Mouse (Mus musculus): ENCODE results near the gene Cptp. TPM values are rescaled to one million over a fixed set of nuclear protein-coding genes. Genes with fewer than 3 reads are reported as not detected.

The Cptp gene
- polyA plus RNA-seq, 1 experiment from 2014 or later, result 22.1 TPM

DNA sequence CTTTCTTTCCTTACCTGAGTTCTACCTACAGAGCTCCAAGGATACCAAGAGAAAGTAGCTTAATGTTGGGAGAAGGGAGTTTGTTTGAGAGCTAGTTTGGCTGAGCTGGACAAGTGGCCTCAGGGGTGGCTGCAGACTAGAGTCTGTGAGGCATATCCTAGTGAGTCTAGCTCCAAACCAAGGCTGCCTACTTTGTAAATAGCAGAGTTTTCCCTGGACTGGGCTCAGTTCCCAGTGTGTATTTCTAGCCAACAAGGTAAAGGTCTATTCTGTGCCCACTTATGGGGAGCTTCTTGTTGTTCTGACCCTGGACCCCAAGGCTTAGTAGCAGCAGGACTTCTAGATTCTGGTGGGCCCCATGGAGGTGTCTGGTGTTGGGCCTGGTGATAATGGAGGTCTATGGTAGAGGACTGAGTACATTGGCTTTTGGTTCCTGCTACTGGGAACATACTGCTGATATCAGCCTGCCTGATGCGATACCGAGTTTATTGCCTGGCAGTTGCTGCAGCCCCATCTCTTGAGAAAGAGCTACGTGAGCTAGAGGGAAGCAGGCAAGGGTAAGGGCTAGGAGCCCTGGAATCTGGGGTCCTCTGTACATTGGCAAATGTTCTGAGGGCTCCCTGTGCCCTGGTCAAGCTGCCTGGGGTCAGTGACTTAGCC is 19.3 kb downstream of the Cptp start:
- H3K4me1 ChIP-seq (replicated peaks), result peaks cover 45% of the 10 kb centered on the region
- 95% methylated on average over 3 of the region's 3 CpGs for WGBS
- no peak overlapping the region for H3K27ac ChIP-seq
- H3K9me3 ChIP-seq, result no peaks in the 10 kb centered on the region
- no peak overlapping the region for H3K4me3 ChIP-seq (replicated peaks)
- 0 out of 2 replicates have a peak overlapping the region, but pooled peaks have one; percentile 16 for H3K9ac ChIP-seq (replicated peaks)
- H3K36me3 ChIP-seq, result peaks cover 28% of the 10 kb centered on the region
- no peaks in the 10 kb centered on the region for H3K27me3 ChIP-seq
- ATAC-seq, result no peak
- H3K4me2 ChIP-seq (replicated peaks), result peak overlapping the region; percentile 81; the same call in 1 of the 2 replicates

DNA sequence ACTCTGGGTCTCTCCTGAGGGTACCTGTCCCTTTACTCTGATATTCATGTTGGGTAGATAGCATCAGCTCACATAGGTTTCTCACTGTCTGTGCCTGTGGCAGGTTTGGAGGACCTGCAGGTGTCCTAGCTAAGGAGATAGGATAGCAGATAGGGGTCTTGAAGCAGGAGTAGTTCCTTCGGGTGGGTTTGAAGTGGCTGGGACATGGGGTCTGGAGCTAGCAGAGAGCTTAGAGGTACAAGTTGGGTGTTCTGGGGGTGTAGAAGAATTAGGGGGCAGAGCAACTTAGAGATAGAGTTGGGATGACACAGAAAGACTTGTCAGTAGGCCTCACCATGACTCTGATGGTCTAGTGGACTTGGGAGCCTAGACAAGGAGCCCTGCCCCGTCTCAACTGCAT is 19.8 kb downstream of the Cptp start:
- peak overlapping the region; percentile 81; the same call in 1 of the 2 replicates for H3K4me3 ChIP-seq (replicated peaks)
- peak overlapping the region; percentile 93; the same call in 1 of the 2 replicates for H3K9ac ChIP-seq (replicated peaks)

DNA sequence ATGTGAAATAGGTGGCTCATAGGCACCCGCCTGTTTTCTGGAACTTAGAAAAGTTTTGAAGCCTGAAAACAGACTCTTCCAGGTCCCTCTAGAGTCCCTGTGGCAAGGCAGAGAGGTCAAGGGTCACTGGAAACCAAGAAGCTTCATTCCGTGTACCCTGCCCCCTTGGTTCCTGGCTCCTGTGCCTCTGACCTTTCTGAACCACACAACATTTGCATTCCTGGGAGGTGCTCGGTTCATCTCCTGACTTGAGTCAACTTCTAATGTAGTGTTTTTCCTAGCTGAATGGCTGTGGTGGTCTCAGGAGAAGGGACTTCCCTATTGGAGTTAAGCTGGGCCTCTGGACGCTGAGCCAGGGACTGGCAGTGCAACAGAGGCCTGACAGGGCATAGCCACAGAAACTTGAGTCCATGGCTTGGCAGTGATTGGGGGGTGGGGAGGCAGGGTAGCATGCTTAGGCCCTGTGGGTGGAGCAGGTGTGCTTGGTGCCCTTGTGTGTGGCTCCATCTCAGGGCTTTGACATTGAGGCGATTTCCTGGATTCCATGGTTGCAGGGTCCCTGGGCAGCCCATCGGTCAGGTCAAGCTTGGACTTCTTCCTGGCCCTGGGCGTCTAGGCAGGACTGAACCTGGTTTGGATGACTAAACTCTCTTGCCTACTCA is 20.7 kb downstream of the Cptp start:
- H3K9ac ChIP-seq (replicated peaks), result peak overlapping the region; percentile 93
- H3K9me3 ChIP-seq, result no peaks in the 10 kb centered on the region
- peak overlapping the region; percentile 81 for H3K4me3 ChIP-seq (replicated peaks)
- H3K27me3 ChIP-seq, result no peaks in the 10 kb centered on the region
- no peak overlapping the region for H3K27ac ChIP-seq
- H3K36me3 ChIP-seq, result peaks cover 15% of the 10 kb centered on the region; the same call in 1 of the 2 replicates
- H3K4me2 ChIP-seq (replicated peaks), result peak overlapping the region; percentile 81
- peak; percentile 0; the same call in 1 of the 2 replicates for ATAC-seq
- 58% methylated on average over 7 of the region's 7 CpGs for WGBS
- peaks cover 45% of the 10 kb centered on the region for H3K4me1 ChIP-seq (replicated peaks)

More for the DNA sequence above, 19.8 kb downstream of the Cptp start:
- Histone ChIP-seq H3K4me1 (replicated peaks) (peaks cover 45% of the 10 kb centered on the region), H3K9me3 (no peaks in the 10 kb centered on the region), H3K4me2 (replicated peaks) (peak overlapping the region; percentile 81), H3K27ac (no peak overlapping the region), H3K27me3 (no peaks in the 10 kb centered on the region), H3K36me3 (peaks cover 23% of the 10 kb centered on the region)
- WGBS, result 89% methylated on average over 2 of the region's 2 CpGs
- ATAC-seq, result no peak

GRCm38 (mm10) chr4:155847591-155848352 is 21.5 kb downstream of the Cptp start:
- peak; percentile 53 for ATAC-seq
- Histone ChIP-seq H3K4me3 (replicated peaks) (peak overlapping the region; percentile 81), H3K36me3 (0 out of 2 replicates have a peak, but pooled peaks cover 7% of the 10 kb centered on the region), H3K4me1 (replicated peaks) (peaks cover 45% of the 10 kb centered on the region), H3K27ac (peak overlapping the region; percentile 84), H3K9me3 (no peaks in the 10 kb centered on the region), H3K27me3 (0 out of 2 replicates have a peak, but pooled peaks cover 2% of the 10 kb centered on the region), H3K9ac (replicated peaks) (peak overlapping the region; percentile 93), H3K4me2 (replicated peaks) (peak overlapping the region; percentile 81)
- 1% methylated on average over 59 of the region's 69 CpGs for WGBS

DNA sequence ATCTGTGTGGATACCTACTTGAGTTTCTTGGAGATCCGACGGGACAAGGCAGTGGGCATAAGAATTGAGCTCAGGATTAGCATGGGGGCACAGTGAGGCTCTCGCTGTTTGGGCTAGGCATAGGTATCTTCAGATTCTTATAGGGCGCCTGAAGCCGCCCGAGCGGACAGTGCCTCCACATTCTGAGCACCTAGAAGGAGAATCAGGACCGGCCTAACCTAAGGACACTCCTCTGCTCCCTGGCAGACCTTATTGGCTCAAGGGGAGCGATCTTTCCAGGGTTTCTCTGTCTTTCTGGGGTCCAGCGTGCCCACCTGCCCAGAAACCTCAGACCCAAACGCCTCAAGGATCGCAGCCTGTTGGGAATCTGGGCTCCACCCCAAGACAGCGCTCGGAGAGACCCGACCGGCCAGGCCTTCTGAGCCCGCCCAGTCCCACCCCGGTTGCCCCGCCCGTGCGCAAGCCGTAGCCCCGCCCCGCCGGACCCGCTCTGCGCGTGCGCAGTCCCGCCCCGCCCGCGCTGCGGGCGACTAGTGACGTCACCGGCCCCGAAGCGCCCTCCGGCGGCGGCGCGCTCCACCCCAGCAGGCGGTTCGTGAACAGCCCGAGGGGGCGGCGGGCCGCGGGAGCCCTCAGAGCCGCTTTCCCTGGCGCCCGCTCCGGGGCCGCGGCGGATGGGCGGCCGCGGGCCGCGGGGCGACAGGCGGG is 22.2 kb downstream of the Cptp start, which contains the start of gene Dvl1:
Gene Dvl1, plus strand, starts transcription at position 532 of the 708 bp plus-strand sequence.
- peaks cover 45% of the 10 kb centered on the region for H3K4me1 ChIP-seq (replicated peaks)
- 2% methylated on average over 65 of the region's 65 CpGs for WGBS

GRCm38 (mm10) chr4:155843231-155843630 is 26.0 kb downstream of the Cptp start:
- no peak overlapping the region for H3K4me2 ChIP-seq (replicated peaks)
- H3K27ac ChIP-seq, result no peak overlapping the region
- no peak overlapping the region for H3K4me3 ChIP-seq (replicated peaks)
- peaks cover 37% of the 10 kb centered on the region for H3K4me1 ChIP-seq (replicated peaks)
- H3K9me3 ChIP-seq, result no peaks in the 10 kb centered on the region
- H3K27me3 ChIP-seq, result peaks cover 21% of the 10 kb centered on the region
- 94% methylated on average over 5 of the region's 5 CpGs for WGBS
- H3K36me3 ChIP-seq, result no peaks in the 10 kb centered on the region
- H3K9ac ChIP-seq (replicated peaks), result no peak overlapping the region
- ATAC-seq, result no peak

More for the DNA sequence above, 22.2 kb downstream of the Cptp start, which contains the start of gene Dvl1:
- Histone ChIP-seq H3K4me2 (replicated peaks) (peak within 1 kb of the TSS; percentile 81), H3K27me3 (peaks cover 7% of the 10 kb centered on the region; the same call in 1 of the 2 replicates), H3K4me3 (replicated peaks) (peak within 1 kb of the TSS; percentile 81), H3K36me3 (0 out of 2 replicates have a peak, but pooled peaks cover 4% of the 10 kb centered on the region), H3K9me3 (no peaks in the 10 kb centered on the region), H3K27ac (peak within 1 kb of the TSS; percentile 84), H3K9ac (replicated peaks) (peak within 1 kb of the TSS; percentile 93)
- peak; percentile 88 for ATAC-seq

- Histone ChIP-seq H3K27me3 (peaks cover 21% of the 10 kb centered on the region), H3K4me2 (replicated peaks) (peak overlapping the region; percentile 60), H3K27ac (no peak overlapping the region), H3K36me3 (no peaks in the 10 kb centered on the region), H3K9ac (replicated peaks) (peak overlapping the region; percentile 56; the same call in 1 of the 2 replicates), H3K4me1 (replicated peaks) (peaks cover 30% of the 10 kb centered on the region), H3K4me3 (replicated peaks) (peak overlapping the region; percentile 35; the same call in 1 of the 2 replicates), H3K9me3 (no peaks in the 10 kb centered on the region)
- 44% methylated on average over 38 of the region's 38 CpGs for WGBS
- no peak for ATAC-seq
Measured at GRCm38 (mm10) chr4:155841651-155842270, 27.5 kb downstream of the Cptp start.

GRCm38 (mm10) chr4:155841003-155841454 is 28.2 kb downstream of the Cptp start:
- Histone ChIP-seq H3K27me3 (peaks cover 21% of the 10 kb centered on the region), H3K4me2 (replicated peaks) (peak overlapping the region; percentile 60), H3K9ac (replicated peaks) (peak overlapping the region; percentile 56), H3K9me3 (no peaks in the 10 kb centered on the region), H3K27ac (no peak overlapping the region), H3K4me3 (replicated peaks) (peak overlapping the region; percentile 35), H3K4me1 (replicated peaks) (peaks cover 25% of the 10 kb centered on the region), H3K36me3 (no peaks in the 10 kb centered on the region)
- peak; percentile 60 for ATAC-seq
- WGBS, result under 1% methylated on average over 32 of the region's 32 CpGs

DNA sequence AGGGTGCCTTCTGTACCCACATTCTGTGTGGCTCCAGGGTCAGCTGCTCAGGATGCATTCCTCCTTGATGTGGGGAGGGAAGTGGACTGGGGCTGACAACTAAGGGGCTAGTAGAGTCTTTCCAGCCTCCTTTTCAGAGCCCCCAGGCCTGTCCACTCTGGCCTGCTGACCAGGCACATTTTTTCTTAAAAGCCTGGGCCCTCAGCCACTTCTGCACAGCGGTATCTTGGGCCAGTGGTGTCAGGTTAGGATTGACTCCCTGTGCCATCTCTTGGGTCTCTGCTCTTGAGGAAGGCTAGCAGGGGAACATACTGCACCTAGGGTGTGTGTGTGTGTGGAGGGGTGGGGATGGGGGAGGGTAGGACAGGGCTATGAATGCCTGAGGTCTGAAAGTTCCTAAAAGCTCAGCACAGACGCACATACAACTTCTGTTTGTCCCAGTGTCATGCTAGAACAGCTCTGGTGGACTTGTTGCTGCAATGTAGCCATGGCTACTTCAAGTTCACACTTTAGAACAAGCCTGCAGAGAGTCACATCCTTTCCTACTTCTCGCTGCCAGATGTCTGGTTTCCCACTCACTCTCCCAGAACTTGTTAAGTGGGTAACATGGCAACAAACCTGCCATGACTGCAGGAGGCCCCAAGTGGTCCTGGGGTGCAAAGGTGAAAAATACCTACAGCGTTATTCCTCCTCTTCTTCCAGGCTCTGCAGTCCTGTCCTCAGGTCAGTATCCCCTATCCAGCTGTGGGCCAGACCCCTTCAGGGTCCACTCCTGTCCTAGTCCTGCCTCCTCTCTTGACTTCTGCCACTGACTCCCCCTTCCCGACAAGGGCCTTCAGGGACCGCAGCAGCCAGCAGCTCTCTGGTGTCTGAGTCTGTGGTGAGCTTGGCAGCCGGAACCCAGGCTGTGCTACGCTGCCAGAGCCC is 28.9 kb downstream of the Cptp start:
- WGBS, result 11% methylated on average over 8 of the region's 8 CpGs
- Histone ChIP-seq H3K4me2 (replicated peaks) (peak overlapping the region; percentile 60), H3K36me3 (0 out of 2 replicates have a peak, but pooled peaks cover 3% of the 10 kb centered on the region), H3K27me3 (peaks cover 21% of the 10 kb centered on the region), H3K4me3 (replicated peaks) (peak overlapping the region; percentile 35), H3K9ac (replicated peaks) (peak overlapping the region; percentile 56), H3K9me3 (no peaks in the 10 kb centered on the region), H3K27ac (peak overlapping the region; percentile 30; the same call in 1 of the 2 replicates), H3K4me1 (replicated peaks) (peaks cover 25% of the 10 kb centered on the region)
- ATAC-seq, result peak; percentile 4; the same call in 1 of the 2 replicates

- H3K27me3 ChIP-seq, result peaks cover 21% of the 10 kb centered on the region
- 3% methylated on average over 16 of the region's 16 CpGs for WGBS
- H3K9ac ChIP-seq (replicated peaks), result peak within 1 kb of the TSS; percentile 56
- 0 out of 2 replicates have a peak, but pooled peaks cover 3% of the 10 kb centered on the region for H3K36me3 ChIP-seq
- peak within 1 kb of the TSS; percentile 30; the same call in 1 of the 2 replicates for H3K27ac ChIP-seq
- H3K4me3 ChIP-seq (replicated peaks), result peak within 1 kb of the TSS; percentile 35
- H3K4me2 ChIP-seq (replicated peaks), result peak within 1 kb of the TSS; percentile 60
- H3K9me3 ChIP-seq, result no peaks in the 10 kb centered on the region
- ATAC-seq, result peak; percentile 68
- peaks cover 25% of the 10 kb centered on the region for H3K4me1 ChIP-seq (replicated peaks)
Measured at GRCm38 (mm10) chr4:155839483-155839910, 29.7 kb downstream of the Cptp start, which contains the start of gene Mxra8. Mxra8 (plus strand) TSS chr4:155839680.

Data from midbrain, embryonic 13.5 days (tissue).